Mouse (Mus musculus): ENCODE measurements around the gene Gramd1b. TPM values are rescaled to one million over a fixed set of nuclear protein-coding genes. Genes with fewer than 3 reads are reported as not detected.
A peak's percentile ranks its signal among the peaks of the same experiment; 100 is the strongest.

Gramd1b gene
- polyA plus RNA-seq, 1 experiment from 2014 or later: 4.0 TPM

DNA sequence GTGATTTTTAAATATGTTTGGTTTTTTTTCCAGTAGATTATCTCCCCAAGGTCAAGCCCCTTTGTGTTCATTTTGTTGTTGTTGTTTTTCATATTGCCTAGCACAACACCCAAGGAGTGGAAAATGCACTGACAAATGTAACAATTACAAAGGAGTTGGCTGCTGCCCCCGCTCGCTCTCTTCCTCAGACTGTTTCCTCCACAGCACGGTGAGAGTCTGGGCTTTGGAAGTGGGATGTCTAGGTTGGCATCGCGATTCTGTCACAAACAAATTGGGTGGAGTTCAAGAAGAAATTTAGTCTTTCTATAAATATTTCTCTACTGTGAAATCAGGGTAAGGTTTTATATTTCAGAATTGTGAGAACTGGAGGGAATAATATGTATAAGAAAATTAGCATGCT, 26.6 kb upstream of the Gramd1b start:
- no peaks in the 10 kb centered on the region for H3K9me3 ChIP-seq (ENCODE audit: control insufficient read depth, low read length)
- H3K27me3 ChIP-seq (ENCODE audit: control insufficient read depth, insufficient read depth, low read length): no peaks in the 10 kb centered on the region
- no peak overlapping the region for H3K4me3 ChIP-seq (ENCODE audit: low read depth, low read length)
- ATAC-seq (ENCODE audit: insufficient read depth, low FRiP score, low TSS enrichment): no peak
- no peak for DNase-seq (ENCODE audit: low spot score)
- no peak overlapping the region for H3K27ac ChIP-seq (ENCODE audit: low read depth, low read length)
- H3K36me3 ChIP-seq (ENCODE audit: control insufficient read depth, insufficient read depth, low read length): no peaks in the 10 kb centered on the region
- WGBS: 92% methylated on average over 5 of the region's 5 CpGs
- H3K9ac ChIP-seq (ENCODE audit: low read length): no peak overlapping the region
- no peak overlapping the region for H3K4me2 ChIP-seq (ENCODE audit: low read depth)
- no peaks in the 10 kb centered on the region for H3K4me1 ChIP-seq (ENCODE audit: control insufficient read depth, insufficient read depth, low read length)

DNA sequence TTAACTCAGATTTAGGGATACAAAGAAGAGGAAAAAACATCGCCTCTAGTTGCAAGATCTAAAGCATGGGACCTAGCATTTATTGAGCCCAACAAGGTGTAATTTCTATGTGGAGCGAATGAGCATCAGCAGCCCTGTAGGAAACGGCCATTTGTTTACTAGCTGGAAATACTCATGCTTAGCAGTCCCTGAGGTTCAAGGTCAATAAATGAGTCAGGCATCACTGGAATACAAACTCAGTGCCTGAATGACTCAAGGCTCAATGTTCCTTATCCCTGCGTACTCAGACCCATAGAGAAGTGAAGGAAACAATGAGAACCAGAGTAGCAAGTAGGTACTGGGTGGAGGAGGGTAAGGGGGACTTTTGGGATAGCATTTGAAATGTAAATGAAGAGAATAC, 25.2 kb upstream of the Gramd1b start:
- H3K4me2 ChIP-seq (ENCODE audit: low read depth): no peak overlapping the region
- no peaks in the 10 kb centered on the region for H3K36me3 ChIP-seq (ENCODE audit: control insufficient read depth, insufficient read depth, low read length)
- no peak overlapping the region for H3K9ac ChIP-seq (ENCODE audit: low read length)
- H3K9me3 ChIP-seq (ENCODE audit: control insufficient read depth, low read length): no peaks in the 10 kb centered on the region
- H3K4me3 ChIP-seq (ENCODE audit: low read depth, low read length): no peak overlapping the region
- no peak for DNase-seq (ENCODE audit: low spot score)
- 77% methylated on average over 4 of the region's 4 CpGs for WGBS
- no peaks in the 10 kb centered on the region for H3K4me1 ChIP-seq (ENCODE audit: control insufficient read depth, insufficient read depth, low read length)
- ATAC-seq (ENCODE audit: insufficient read depth, low FRiP score, low TSS enrichment): no peak
- H3K27ac ChIP-seq (ENCODE audit: low read depth, low read length): no peak overlapping the region
- no peaks in the 10 kb centered on the region for H3K27me3 ChIP-seq (ENCODE audit: control insufficient read depth, insufficient read depth, low read length)

DNA sequence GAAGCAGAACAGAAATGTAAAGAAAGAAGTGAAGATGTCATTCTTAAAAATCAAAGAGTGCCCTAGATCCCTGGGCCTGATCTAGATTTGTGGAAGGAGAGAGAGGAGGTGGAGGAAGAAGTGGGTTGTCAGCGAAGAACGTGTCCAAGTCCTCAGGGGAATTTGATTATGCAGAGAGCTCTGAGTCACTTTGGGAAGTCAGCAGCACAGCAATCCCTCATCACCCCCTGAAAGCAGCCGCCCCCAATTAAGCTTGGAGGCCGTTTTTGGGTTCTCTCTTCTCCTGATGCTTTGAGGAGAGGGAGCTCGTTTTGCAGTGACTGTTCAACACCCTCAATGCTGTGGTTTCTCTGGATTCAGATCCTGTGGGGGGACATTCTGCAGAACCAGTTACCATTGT, 24.1 kb upstream of the Gramd1b start:
- H3K27me3 ChIP-seq (ENCODE audit: control insufficient read depth, insufficient read depth, low read length): no peaks in the 10 kb centered on the region
- 73% methylated on average over 5 of the region's 5 CpGs for WGBS
- H3K4me2 ChIP-seq (ENCODE audit: low read depth): no peak overlapping the region
- no peak overlapping the region for H3K4me3 ChIP-seq (ENCODE audit: low read depth, low read length)
- H3K9me3 ChIP-seq (ENCODE audit: control insufficient read depth, low read length): no peaks in the 10 kb centered on the region
- H3K36me3 ChIP-seq (ENCODE audit: control insufficient read depth, insufficient read depth, low read length): no peaks in the 10 kb centered on the region
- H3K27ac ChIP-seq (ENCODE audit: low read depth, low read length): no peak overlapping the region
- DNase-seq (ENCODE audit: low spot score) (no peak), ATAC-seq (ENCODE audit: insufficient read depth, low FRiP score, low TSS enrichment) (no peak)
- no peak overlapping the region for H3K9ac ChIP-seq (ENCODE audit: low read length)
- H3K4me1 ChIP-seq (ENCODE audit: control insufficient read depth, insufficient read depth, low read length): no peaks in the 10 kb centered on the region

DNA sequence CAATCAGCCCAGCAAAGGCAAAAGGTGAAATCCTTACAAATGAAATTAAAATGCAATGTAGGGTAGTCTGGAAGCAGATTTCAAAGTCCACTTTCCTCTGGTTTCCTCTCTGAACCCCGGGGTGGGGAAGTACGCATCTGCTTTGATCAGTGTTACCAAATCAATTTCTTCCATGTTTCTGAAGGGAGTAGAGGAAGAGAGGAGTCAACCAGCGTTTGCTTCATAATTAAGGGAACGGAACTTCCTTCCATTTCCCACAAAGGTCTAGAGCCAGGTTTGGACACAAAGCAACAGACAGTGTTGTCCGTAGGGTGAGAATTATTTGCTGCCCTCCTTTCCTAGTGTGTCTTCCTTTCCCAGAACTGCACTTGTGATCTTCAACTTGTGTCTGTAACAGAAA, 16.7 kb upstream of the Gramd1b start:
- Histone ChIP-seq H3K9me3 (ENCODE audit: control insufficient read depth, low read length) (no peaks in the 10 kb centered on the region), H3K4me1 (ENCODE audit: control insufficient read depth, insufficient read depth, low read length) (no peaks in the 10 kb centered on the region), H3K9ac (ENCODE audit: low read length) (no peak overlapping the region), H3K4me3 (ENCODE audit: low read depth, low read length) (no peak overlapping the region), H3K36me3 (ENCODE audit: control insufficient read depth, insufficient read depth, low read length) (no peaks in the 10 kb centered on the region), H3K27ac (ENCODE audit: low read depth, low read length) (no peak overlapping the region), H3K4me2 (ENCODE audit: low read depth) (no peak overlapping the region), H3K27me3 (ENCODE audit: control insufficient read depth, insufficient read depth, low read length) (no peaks in the 10 kb centered on the region)
- no peak for ATAC-seq (ENCODE audit: insufficient read depth, low FRiP score, low TSS enrichment)
- no peak for DNase-seq (ENCODE audit: low spot score)
- 85% methylated on average over 5 of the region's 5 CpGs for WGBS

DNA sequence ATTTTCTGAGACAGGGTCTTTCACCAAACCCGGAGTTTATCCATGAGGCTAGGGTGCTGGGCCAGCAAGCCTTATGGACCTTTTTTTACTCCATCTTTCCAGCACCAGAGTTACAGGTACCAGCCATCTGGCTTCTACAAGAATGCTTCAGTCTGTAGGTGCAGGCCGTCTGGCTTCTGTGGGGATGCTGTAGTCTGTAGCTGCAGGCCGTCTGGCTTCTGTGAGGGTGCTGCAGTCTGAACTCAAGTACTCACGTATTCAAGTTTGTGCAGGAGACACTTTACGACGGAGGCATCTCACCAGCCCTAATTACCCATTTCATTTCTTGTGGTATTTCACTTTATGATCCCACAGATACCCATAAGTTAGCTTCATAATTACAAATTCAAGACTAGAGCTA, 14.0 kb upstream of the Gramd1b start:
- no peaks in the 10 kb centered on the region for H3K9me3 ChIP-seq (ENCODE audit: control insufficient read depth, low read length)
- DNase-seq (ENCODE audit: low spot score) (no peak), ATAC-seq (ENCODE audit: insufficient read depth, low FRiP score, low TSS enrichment) (no peak)
- H3K9ac ChIP-seq (ENCODE audit: low read length): no peak overlapping the region
- no peak overlapping the region for H3K4me3 ChIP-seq (ENCODE audit: low read depth, low read length)
- no peaks in the 10 kb centered on the region for H3K27me3 ChIP-seq (ENCODE audit: control insufficient read depth, insufficient read depth, low read length)
- no peaks in the 10 kb centered on the region for H3K36me3 ChIP-seq (ENCODE audit: control insufficient read depth, insufficient read depth, low read length)
- no peak overlapping the region for H3K4me2 ChIP-seq (ENCODE audit: low read depth)
- 82% methylated on average over 6 of the region's 6 CpGs for WGBS
- no peaks in the 10 kb centered on the region for H3K4me1 ChIP-seq (ENCODE audit: control insufficient read depth, insufficient read depth, low read length)
- no peak overlapping the region for H3K27ac ChIP-seq (ENCODE audit: low read depth, low read length)

DNA sequence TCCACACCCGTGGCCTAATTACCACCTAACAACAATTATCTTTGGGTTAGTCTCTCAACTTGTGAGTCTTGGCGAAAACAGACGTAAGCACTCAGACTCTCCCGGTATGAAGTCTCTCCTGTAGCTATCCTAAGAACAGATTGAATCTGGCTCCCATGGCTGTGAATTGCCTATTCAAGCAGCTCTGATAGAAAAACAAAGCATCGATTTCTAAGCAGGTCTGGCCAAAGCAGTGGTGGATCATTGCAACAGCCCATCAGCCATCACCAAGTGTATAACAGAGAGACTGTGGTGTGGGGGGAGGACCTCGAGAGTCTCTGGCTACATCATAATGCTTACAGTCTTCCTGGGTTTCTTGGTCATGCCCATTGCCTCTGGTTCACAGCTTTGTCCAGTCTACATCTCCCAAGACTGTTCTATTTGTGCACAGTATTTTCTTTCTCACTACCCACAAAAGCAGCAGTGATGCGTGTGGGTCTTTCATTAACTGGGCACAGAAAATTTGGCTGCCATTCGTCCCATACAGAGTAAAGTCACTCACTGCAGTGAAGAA, 8.5 kb upstream of the Gramd1b start:
- Histone ChIP-seq H3K4me3 (ENCODE audit: low read depth, low read length) (no peak overlapping the region), H3K27ac (ENCODE audit: low read depth, low read length) (no peak overlapping the region), H3K36me3 (ENCODE audit: control insufficient read depth, insufficient read depth, low read length) (no peaks in the 10 kb centered on the region), H3K4me2 (ENCODE audit: low read depth) (no peak overlapping the region), H3K9ac (ENCODE audit: low read length) (no peak overlapping the region), H3K27me3 (ENCODE audit: control insufficient read depth, insufficient read depth, low read length) (no peaks in the 10 kb centered on the region), H3K4me1 (ENCODE audit: control insufficient read depth, insufficient read depth, low read length) (peaks cover 3% of the 10 kb centered on the region; the same call in 1 of the 2 replicates), H3K9me3 (ENCODE audit: control insufficient read depth, low read length) (no peaks in the 10 kb centered on the region)
- no peak for DNase-seq (ENCODE audit: low spot score)
- ATAC-seq (ENCODE audit: insufficient read depth, low FRiP score, low TSS enrichment): peak; percentile 63; the same call in 1 of the 2 replicates
- WGBS: 69% methylated on average over 8 of the region's 8 CpGs

DNA sequence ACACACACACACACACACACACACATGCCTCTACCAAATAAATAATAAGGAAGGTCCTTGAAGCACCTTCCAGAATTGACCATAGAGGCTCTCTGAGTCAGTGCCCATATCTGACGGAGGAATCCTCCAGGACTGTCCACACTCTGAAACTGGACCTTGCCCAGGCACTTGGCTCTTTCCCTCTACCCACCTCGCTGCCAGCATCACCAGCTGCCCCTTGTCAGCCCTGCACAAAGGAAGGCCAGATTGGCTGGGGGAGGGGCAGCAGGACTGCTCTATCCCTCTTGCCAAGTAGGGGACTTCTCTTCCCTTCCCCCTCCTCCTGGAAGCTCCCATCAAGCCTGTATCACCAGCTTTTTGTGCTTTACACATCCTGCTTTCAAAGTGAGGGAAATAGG, 6.5 kb upstream of the Gramd1b start:
- Histone ChIP-seq H3K27ac (ENCODE audit: low read depth, low read length) (no peak overlapping the region), H3K9ac (ENCODE audit: low read length) (no peak overlapping the region; the same call in 1 of the 2 replicates), H3K36me3 (ENCODE audit: control insufficient read depth, insufficient read depth, low read length) (no peaks in the 10 kb centered on the region), H3K27me3 (ENCODE audit: control insufficient read depth, insufficient read depth, low read length) (no peaks in the 10 kb centered on the region), H3K9me3 (ENCODE audit: control insufficient read depth, low read length) (no peaks in the 10 kb centered on the region), H3K4me2 (ENCODE audit: low read depth) (no peak overlapping the region), H3K4me1 (ENCODE audit: control insufficient read depth, insufficient read depth, low read length) (peaks cover 3% of the 10 kb centered on the region; the same call in 1 of the 2 replicates), H3K4me3 (ENCODE audit: low read depth, low read length) (no peak overlapping the region)
- DNase-seq (ENCODE audit: low spot score): peak; percentile 42
- 37% methylated on average over 2 of the region's 2 CpGs for WGBS
- ATAC-seq (ENCODE audit: insufficient read depth, low FRiP score, low TSS enrichment): peak; percentile 49; the same call in 1 of the 2 replicates

DNA sequence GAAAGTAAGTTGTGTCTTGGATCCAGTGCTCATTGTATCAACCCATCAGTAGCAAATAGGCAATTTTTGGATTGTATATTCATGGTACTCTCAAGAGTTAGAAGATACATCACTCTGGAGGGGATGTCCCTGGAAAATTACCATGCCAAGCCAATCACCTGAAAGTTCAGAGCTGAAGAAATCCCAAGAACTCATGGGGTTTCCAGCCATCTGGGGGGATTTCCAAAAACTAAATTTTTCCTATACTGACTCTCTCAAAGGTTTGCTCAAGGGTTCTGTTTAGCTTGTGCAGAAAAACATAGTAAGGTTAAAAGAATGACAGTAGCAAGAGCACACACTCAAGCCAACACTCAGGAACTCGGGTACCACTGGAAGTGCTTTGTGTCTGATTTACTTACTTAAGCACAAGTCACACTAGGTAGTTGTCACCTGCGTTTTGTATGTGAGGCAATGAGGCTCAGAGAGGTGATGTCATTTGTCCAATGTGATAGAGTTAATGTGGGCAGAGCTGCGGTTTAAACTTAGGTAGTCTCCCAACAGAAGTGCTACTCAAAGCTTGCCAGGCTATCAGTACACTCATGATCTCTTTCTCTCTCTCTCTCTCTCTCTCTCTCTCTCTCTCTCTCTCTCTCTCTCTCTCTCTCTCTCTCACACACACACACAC, 6.0 kb upstream of the Gramd1b start:
- no peaks in the 10 kb centered on the region for H3K9me3 ChIP-seq (ENCODE audit: control insufficient read depth, low read length)
- H3K9ac ChIP-seq (ENCODE audit: low read length): no peak overlapping the region
- H3K36me3 ChIP-seq (ENCODE audit: control insufficient read depth, insufficient read depth, low read length): no peaks in the 10 kb centered on the region
- DNase-seq (ENCODE audit: low spot score) (no peak), ATAC-seq (ENCODE audit: insufficient read depth, low FRiP score, low TSS enrichment) (no peak)
- no peak overlapping the region for H3K4me3 ChIP-seq (ENCODE audit: low read depth, low read length)
- peaks cover 3% of the 10 kb centered on the region; the same call in 1 of the 2 replicates for H3K4me1 ChIP-seq (ENCODE audit: control insufficient read depth, insufficient read depth, low read length)
- 82% methylated on average over 3 of the region's 3 CpGs for WGBS
- H3K27me3 ChIP-seq (ENCODE audit: control insufficient read depth, insufficient read depth, low read length): no peaks in the 10 kb centered on the region
- no peak overlapping the region for H3K4me2 ChIP-seq (ENCODE audit: low read depth)
- no peak overlapping the region for H3K27ac ChIP-seq (ENCODE audit: low read depth, low read length)

DNA sequence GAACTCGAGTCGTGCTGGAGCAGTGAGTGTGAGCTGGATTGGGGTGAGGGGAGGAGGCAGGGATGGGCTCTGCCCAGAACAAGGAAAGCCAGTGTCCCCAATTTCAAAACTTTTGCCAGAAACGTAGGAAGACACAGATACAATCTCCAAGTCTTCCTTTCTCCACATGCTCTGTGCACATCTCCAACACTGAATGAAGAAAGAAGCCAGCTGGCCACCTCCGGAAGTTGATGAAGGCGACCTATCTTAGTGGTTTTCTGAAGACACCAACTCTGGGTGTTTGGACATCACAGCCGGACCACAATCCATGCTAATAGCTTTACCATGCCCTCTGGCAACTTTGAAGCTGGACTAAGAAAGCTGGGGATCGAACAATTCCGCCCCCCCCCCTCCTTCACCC, 647 bp downstream of the Gramd1b start:
- Histone ChIP-seq H3K27me3 (ENCODE audit: control insufficient read depth, insufficient read depth, low read length) (peaks cover 3% of the 10 kb centered on the region; the same call in 1 of the 2 replicates), H3K9ac (ENCODE audit: low read length) (no peak overlapping the region), H3K4me3 (ENCODE audit: low read depth, low read length) (peak overlapping the region; percentile 40), H3K4me2 (ENCODE audit: low read depth) (peak overlapping the region; percentile 66), H3K27ac (ENCODE audit: low read depth, low read length) (no peak overlapping the region), H3K4me1 (ENCODE audit: control insufficient read depth, insufficient read depth, low read length) (no peaks in the 10 kb centered on the region), H3K9me3 (ENCODE audit: control insufficient read depth, low read length) (no peaks in the 10 kb centered on the region), H3K36me3 (ENCODE audit: control insufficient read depth, insufficient read depth, low read length) (no peaks in the 10 kb centered on the region)
- DNase-seq (ENCODE audit: low spot score) (no peak), ATAC-seq (ENCODE audit: insufficient read depth, low FRiP score, low TSS enrichment) (no peak)
- 56% methylated on average over 8 of the region's 8 CpGs for WGBS
